Mouse (Mus musculus): Measurements from ENCODE around the gene Malrd1. TPM values are rescaled to one million over a fixed set of nuclear protein-coding genes. Genes with fewer than 3 reads are reported as not detected.
A peak's percentile ranks its signal among the peaks of the same experiment; 100 is the strongest.
"Not testable (repeated sequence)": the region's sequence is repeated elsewhere in the genome, so short reads cannot be mapped to it uniquely, and the experiment has no call there.

The Malrd1 gene
- total RNA-seq, 2 experiments from 2014 or later = not detected

DNA sequence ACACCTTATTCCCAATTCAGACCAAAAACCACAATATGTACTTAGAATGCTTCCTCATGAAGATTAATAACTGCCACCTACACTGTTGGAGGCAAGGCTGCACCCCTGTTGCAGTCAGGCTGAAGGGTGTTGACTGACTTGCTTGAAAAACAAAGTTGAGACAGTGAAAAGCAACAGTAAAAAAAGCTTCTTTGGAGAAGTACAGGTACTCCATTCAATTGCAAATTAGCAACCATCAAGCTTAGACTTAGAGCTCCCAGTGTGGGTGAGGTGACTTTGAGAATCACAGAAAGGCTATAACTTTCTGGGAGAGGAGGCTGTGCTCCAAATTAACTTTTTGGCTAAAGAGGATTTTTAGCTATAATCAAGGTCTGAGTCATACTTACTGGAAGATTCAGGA lies 491.4 kb downstream of the Malrd1 start:
- ATAC-seq (replicated peaks; ENCODE audit: poor library complexity, severe bottlenecking) = not testable (repeated sequence)

DNA sequence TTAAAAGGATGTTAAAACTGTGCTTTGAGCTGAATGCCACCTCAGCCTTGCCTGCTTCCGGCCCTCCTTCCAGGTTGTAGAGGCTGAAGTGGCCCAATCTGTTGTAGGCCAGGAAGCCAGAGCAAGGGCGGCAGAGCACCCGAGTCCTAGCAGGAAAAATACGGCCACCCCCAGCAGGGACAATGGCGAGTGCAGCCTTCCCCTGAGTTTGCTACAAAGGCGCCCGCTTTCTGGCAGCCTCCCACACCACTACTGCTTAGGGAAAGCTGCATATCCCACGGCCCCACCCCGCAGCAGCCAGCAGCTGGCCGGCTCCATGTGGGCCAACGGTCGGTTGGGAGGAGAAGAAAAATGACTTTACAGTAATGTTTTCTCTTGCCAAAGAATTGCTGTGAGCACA lies 503.5 kb downstream of the Malrd1 start:
- ATAC-seq (replicated peaks; ENCODE audit: poor library complexity, severe bottlenecking) = no peak

DNA sequence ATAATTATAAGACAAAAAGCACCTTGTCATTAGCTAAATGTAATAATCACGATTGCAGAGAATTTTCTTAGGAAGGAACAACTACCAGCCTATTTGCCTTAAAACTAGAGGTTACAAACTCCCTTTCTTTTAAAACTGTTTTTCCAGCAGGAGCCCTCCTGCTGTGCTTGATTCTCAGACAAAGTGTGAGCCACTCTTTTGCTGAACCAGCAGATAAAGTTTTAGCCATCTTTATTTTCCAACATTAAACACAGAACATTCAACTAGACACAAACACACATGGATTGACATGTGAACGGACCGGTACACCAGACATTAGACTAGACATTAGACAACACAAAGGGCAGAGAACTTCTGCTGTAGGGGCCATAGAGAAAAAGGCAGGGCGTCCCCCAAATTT lies 505.3 kb downstream of the Malrd1 start:
- no peak for ATAC-seq (replicated peaks; ENCODE audit: poor library complexity, severe bottlenecking)

DNA sequence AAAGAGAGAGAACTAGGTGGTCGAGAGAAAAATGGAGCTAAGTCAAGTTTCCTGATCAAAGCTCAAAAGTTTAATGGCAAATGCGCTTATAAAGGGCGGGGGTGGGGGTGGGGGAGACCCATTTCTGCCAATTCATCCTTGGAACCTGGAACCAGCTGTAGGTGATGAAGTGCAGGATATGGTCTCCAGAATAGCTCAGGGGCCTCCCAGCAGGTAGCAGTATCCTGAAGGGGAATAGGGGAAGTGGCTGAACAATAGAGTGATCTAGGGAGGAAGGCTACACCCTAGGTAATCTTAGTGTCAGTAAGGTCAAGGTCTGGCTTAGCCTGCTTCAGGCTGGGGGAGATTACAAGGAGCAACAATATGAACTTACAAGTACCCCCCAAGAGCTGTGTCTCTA lies 506.5 kb downstream of the Malrd1 start:
- ATAC-seq (replicated peaks; ENCODE audit: poor library complexity, severe bottlenecking) = no peak

DNA sequence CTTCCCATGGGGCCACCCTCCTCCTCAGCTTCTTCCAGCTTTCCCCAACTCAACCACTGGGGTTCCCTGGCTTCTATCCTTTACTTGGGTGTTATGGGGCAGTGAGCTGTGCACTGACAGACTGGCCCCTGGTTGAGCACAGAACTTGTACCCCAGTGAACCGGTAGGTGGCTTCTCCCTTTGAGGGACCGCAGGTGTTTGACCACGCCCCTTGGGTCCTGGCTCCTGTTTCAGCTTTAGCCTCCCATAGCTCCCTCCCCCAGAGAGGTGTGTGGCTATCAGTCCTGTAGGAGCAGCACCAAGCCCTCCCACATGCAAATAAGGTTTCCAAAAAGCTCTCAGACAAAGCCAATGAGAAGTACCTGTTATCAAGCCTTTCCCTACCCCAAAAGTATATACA lies 584.4 kb downstream of the Malrd1 start:
- ATAC-seq (replicated peaks; ENCODE audit: poor library complexity, severe bottlenecking) = no peak

DNA sequence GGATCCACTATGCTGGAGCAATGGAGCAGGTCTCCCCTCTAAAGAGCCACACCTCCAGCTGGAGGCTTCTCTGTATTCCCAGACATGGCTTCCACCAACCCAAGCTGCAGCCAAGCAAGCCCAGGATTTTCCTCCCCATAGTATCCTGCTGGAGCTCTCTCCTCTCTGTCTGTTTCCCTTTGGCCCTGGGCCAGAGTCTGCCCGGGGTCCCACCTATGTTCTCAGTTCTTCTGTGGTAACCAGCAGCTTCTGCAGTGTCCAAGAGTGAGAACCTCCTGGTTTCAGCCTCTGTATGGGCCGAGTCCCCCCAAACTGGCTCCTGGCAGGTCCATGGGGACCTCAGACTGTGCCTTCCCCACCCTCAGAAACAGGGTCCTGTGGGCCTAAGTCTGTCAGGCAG lies 587.1 kb downstream of the Malrd1 start:
- no peak for ATAC-seq (replicated peaks; ENCODE audit: poor library complexity, severe bottlenecking)

DNA sequence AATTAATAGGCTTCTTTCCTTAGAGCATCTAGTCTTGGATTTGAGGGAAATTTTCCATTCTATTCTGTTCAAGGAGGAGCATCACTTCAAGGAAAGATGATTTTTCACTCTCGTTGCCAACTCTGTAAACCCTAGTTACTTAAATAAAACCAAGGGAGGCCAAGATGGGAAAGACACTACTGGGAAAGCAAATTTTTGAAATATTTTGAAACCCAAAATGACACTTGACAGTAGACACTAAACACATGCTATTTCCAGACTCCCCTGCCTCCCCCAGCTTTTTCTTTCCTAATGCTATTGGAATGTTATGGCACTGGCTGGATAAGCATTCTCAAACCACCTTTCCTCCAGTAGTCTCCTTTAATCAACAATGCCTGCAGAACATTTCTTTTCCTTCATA lies 621.7 kb downstream of the Malrd1 start:
- ATAC-seq (replicated peaks; ENCODE audit: poor library complexity, severe bottlenecking) = no peak

DNA sequence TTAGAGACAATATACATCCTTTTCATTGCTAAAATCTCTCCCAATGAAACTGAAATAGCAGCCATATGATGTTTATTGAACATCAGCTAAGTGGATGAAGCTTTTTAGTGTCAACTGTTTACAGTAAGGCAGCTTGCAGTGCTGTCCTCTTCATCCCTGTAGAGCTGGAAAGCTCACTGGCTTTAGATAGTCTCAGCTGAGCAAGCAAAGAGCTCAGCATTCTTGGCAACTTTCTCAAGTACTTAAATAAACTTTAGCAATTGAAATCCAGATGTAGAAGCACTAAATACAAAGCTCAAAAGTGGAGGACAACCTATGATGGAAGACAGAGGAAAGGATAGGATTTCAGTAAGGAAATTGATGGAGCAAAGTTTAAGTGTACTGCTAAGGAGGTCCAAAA lies 626.3 kb downstream of the Malrd1 start:
- no peak for ATAC-seq (replicated peaks; ENCODE audit: poor library complexity, severe bottlenecking)

DNA sequence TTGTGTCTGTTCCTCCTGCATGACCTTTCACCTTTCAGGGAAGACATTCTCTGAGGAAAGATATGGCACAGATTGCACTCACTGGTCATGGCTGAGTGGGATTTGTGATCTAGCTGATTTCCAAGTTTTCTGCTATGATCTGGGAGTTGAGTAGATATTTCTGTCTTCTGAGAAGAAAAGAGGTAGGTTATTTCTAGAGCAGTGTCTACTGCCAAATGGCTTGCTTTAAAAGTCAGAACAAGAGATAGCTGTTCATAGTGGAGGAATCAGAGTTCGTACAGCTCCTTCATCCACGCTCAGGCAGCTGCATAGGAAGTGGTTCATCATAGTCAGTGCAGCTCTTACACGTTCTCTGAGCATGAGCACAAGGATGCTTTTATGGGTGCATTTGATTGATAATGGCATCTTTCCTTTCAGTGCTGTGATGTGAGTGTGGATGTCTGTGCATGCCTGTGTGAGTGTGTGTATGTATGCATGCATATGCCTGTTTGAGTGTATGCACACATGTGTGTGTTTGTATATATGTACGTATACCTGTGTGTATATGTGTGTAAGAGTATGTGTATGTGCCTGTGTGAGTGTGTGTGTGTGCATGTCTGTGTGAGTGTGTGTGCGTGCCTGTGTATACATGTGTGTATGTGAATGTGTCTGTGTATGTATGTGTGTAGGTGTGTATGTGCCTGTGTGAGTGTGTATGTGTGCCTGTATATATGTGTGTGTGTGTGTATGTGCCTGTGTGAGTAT lies 637.1 kb downstream of the Malrd1 start:
- ATAC-seq (replicated peaks; ENCODE audit: poor library complexity, severe bottlenecking) = no peak

DNA sequence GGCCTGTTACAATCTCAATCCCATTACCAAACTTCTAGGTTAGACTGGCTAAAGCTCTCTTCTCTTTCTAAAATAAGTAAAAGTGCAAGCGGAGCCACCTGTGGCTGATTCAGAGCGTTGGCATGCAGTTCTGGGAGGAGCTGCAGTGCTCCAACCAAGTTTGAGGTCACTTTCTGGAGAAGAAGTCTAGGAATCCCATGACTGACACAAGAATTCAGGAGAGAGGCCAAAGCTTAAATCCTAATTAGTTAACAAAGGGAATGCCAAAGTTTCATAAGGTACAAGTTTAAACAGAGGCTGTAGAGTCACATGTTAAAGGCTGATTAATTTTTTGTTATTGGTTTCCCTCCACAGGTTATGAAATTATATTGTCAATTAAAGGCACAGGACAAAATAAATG lies 642.3 kb downstream of the Malrd1 start:
- no peak for ATAC-seq (replicated peaks; ENCODE audit: poor library complexity, severe bottlenecking)

DNA sequence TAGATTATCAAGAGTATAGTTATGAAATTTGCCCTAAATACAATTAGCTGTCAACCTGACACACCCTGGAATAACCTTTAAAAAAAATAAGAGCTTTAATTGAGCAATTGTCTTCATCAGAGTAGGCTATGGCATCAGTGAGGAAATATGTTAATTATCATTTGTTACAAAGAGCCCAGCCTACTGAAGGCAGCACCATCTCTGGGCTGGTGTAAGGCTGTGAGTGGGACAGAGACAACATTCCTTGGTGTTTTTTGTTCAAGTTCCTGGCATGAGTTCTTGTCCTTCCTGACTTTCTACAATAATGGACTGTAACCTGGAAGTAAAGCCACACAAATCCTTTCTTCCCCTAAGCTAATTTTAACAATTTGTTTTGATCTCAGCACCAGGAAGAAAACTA lies 645.8 kb downstream of the Malrd1 start:
- ATAC-seq (replicated peaks; ENCODE audit: poor library complexity, severe bottlenecking) = no peak

DNA sequence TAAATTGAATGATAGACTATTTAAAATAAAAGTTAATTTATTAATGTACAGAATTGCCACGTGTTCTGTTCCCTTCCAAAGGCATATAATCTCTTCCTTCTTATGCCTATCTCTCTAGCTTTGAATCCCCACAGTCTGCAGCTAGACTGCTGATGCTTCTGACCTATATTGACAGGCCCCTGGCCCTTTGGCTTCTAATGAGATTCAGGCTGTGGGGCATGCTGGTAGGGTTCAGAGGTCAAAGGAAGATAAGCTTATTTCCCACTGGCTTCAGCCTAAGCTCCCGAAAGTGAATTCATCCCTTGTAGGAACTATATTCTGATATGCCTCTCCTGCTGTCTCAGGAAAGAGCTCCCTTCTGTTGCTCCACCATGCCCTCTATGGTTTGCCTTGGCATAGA lies 647.1 kb downstream of the Malrd1 start:
- no peak for ATAC-seq (replicated peaks; ENCODE audit: poor library complexity, severe bottlenecking)

DNA sequence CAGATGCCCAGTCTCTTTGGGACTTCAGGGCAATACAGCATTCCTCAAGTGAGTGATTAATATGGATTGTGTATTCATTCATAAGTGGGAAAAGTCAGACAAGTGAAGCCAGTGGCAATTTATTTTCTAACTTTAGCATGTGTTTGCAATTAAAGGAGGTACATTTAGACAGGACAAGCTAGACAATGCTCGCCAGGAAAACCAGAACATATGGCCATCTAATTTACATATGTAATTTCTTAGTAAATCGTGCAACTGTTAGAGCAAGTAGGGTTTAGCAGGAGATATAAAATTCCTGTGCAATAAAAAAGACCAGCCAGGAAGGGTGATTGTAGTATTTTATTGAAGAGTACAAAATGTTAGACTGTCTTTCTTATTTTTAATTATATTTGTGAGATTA lies 655.9 kb downstream of the Malrd1 start:
- no peak for ATAC-seq (replicated peaks; ENCODE audit: poor library complexity, severe bottlenecking)

DNA sequence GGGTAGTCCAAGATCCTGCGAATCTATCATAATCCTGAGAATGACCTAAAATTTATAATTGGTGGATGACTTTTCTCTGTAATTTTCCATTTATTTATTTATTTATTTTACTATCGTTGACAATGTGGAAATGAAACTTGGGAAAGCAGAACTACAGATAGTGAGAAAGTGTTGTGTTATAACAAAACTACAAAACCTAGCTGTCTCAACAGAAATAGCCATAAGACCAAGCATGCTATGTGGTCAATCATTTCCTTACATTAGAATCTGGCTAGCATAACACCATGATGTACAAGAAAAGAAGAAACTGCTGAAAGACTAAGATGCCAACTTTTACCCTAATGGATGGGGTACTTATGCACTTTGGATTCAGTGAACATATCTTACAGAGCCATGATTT lies 656.9 kb downstream of the Malrd1 start:
- peak; percentile 79 for ATAC-seq (replicated peaks; ENCODE audit: poor library complexity, severe bottlenecking)

DNA sequence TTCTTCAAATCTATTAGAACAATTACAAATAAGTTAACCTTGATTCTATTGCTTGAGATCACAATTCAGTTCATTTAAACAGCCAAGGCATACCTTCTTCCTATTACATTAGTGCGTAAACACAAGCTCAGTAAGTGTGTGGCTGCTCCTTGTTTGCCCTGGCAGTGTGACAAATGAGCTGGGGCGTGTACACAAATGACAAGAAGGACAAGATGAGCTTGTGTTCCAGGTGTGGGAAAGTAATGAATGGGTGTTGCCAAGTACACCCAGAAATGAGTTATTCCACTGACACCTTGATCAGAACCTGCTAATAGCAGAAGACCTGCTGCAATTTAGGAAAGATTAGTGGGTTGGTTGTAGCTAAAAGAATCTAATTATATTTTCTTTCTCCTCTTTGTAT lies 683.7 kb downstream of the Malrd1 start:
- no peak for ATAC-seq (replicated peaks; ENCODE audit: poor library complexity, severe bottlenecking)

DNA sequence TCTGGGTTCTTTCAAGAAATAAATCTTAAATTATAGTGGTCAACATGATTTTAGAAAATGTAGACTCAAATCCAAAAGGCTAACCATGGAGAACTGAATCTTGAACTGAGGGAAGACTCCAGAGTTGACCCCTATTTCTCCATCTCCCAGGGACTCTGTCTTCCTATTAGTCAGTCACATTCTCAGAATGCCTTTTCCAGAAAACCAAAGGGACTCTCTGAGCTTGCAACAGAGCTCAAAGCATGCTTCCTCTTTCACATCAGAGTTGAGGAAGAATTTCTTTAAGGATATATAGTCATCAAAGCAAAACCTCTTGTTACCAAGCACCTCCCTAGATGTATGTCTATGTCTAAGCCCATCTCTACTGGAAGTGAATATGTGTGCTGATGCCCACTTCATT lies 686.5 kb downstream of the Malrd1 start:
- ATAC-seq (replicated peaks; ENCODE audit: poor library complexity, severe bottlenecking) = peak; percentile 62

DNA sequence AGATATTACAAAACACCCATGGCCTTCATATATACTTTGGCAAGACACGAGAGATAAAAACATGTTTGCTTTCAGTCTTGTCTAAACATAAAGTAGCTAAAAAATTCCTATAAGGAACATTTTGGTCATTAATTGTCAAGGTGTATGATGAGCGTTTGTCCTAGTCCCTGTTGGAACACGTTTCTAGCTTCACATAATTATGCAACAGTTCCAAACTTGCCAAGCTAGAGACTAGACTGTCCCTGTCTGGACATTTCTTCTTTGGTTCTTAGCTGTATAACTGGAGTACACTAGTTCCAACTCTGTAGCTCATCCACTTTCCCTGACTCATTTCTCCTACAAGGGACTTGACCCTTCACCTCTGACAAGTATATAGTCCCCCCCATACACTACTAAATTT lies 687.8 kb downstream of the Malrd1 start:
- ATAC-seq (replicated peaks; ENCODE audit: poor library complexity, severe bottlenecking) = no peak

DNA sequence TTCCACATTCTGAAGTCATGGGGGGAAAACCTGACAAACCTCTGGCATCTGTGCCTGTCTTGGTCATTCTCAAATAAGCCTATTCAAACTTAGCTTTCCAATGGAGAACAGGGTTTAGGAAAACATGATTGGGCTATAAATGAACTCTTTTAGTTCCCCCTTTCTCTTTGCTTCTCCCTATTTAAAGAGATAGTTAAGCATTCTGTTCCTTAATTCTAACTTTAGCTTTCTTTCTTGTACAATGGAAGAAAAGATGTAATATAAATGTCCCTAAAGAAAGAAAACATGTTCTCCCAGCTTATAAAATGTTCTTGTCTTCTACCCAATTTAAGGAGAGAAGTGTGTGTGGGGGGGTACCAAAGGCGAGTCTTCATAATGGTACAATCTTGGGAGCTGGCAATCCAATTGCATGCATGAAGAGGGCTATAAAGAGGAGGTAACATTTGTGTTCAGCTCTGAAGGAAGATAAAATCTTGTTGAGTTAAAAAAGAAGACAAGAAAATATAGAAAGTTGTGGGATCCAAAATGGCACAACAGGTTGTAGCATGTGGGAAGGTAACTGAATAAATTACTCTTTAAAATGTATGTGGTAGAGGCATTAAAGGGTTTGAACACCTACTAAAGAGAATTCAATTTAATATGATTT lies 702.0 kb downstream of the Malrd1 start:
- ATAC-seq (replicated peaks; ENCODE audit: poor library complexity, severe bottlenecking) = no peak

DNA sequence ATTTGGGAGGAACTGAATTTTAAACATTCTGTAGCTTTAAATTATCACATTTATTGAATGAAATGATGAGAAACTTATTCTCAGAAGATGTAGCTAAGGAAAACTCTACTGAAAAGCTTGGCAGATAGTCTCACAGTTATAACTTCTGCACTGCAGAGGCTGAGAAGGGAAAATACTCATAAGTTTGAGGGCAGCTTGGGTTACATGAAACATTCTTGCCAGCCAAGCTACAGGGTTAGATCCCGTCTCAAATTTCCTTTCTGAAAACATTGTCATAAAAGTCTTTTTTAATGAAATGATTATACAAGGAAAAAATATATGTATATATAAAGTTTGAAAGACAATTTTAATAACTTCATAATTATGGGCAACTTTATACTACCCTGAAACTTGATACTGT lies 714.6 kb downstream of the Malrd1 start:
- ATAC-seq (replicated peaks; ENCODE audit: poor library complexity, severe bottlenecking) = no peak

DNA sequence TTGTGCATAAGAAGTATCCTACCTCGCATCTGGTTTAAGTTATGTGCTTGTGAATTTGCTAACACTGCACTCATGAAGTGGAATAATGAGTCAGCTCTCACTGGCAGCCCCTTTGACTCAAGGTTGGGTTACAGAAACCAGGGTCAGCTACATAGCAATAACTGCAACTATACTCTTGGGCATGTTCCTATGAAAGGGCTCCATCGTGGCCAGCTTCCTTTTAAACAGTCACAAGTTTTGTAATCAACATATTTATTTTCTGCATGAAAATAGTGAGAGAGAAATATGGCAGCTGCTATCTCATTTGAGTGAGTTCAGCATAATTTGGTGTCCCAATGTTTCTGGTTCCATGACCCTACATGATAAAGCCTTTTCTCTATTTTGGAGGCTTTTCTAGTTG lies 716.8 kb downstream of the Malrd1 start:
- ATAC-seq (replicated peaks; ENCODE audit: poor library complexity, severe bottlenecking) = no peak

DNA sequence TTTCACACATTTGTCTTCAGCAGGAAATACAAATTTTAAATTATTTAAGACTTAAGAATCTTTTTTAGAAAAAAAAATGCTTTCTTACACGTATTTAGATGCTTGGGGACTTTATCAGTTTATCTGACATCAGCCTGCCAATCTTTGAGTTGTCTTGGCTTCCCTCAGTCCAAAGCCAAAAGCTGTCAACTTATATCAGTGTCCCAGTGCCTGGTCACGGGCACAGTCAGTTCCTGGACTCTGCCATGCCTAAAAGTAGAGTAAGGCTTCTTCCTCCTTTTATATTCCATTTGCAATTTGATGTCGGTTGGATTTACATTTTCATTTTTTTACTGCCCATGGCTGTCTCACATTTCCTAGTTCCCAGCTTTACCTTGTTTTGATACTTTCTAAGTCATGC lies 722.6 kb downstream of the Malrd1 start:
- ATAC-seq (replicated peaks; ENCODE audit: poor library complexity, severe bottlenecking) = no peak

DNA sequence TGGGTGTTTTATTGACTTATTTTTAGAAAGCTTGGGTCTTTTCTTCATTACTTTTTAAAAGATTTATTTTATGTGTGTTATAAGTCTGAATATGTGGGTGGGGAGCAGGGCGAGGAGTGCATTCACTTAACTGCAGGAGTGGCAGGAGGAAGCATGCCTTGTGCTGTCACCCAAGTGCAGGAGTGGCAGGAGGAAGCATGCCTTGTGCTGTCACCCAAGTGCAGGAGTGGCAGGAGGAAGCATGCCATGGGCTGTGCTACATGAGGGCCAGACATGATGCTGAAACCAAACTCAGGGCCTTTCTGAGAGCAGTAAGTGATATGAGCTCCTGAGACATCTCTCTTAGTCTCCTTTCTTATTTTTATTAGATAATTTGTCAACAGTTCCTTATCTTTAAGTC lies 726.0 kb downstream of the Malrd1 start:
- ATAC-seq (replicated peaks; ENCODE audit: poor library complexity, severe bottlenecking) = no peak

Measured in granulocyte monocyte progenitor cell, adult 5-6 weeks (primary cell).